Mouse (Mus musculus) CH12.LX (cell line): ENCODE measurements around the gene Kif1c. TPM values are rescaled to one million over a fixed set of nuclear protein-coding genes. Genes with fewer than 3 reads are reported as not detected.
"Not testable (repeated sequence)": the region's sequence is repeated elsewhere in the genome, so short reads cannot be mapped to it uniquely, and the experiment has no call there.

Experiments used
- DNase-seq: peaks from one replicate; pipeline ENCODE4 v3.0.0-alpha.2; 2013; ENCODE audit errors: extremely low read depth
- H3K27ac ChIP-seq: 2 replicates; pipeline ENCODE4 v1.5.1; 2012; ENCODE audit warnings: low read depth, mild to moderate bottlenecking, control low read depth, moderate library complexity; ENCODE audit not compliant: insufficient read depth
- H3K27me3 ChIP-seq: replicated peaks from 2 replicates; pipeline ENCODE3; 2012; ENCODE audit warnings: inconsistent platforms
- H3K36me3 ChIP-seq, 2 experiments: replicated peaks in 1 of 2; 2 replicates each; pipeline versions ENCODE3 to v1.6.1; 2012; ENCODE audit warnings: inconsistent platforms in 1 of 2, low read length in 1 of 2, mild to moderate bottlenecking in 1 of 2, mixed read lengths in 1 of 2, moderate library complexity in 1 of 2; ENCODE audit not compliant: control insufficient read depth in 1 of 2, insufficient read depth in 1 of 2
- H3K4me1 ChIP-seq, 2 experiments: 2 replicates each; pipeline ENCODE4 v1.6.1; 2012; ENCODE audit warnings: inconsistent platforms in 1 of 2, moderate library complexity in 1 of 2; ENCODE audit not compliant: insufficient read depth in 2 of 2, control insufficient read depth in 1 of 2
- H3K4me2 ChIP-seq: 2 replicates; pipeline ENCODE4 v1.6.1; 2012; ENCODE audit warnings: low read depth, mild to moderate bottlenecking, control low read depth; ENCODE audit not compliant: poor library complexity, insufficient read depth, severe bottlenecking
- H3K4me3 ChIP-seq, 3 experiments: fragments of 150-350 bp in 1 of 3; sonication (generic) in 1 of 3; replicated peaks in 1 of 3; 2 replicates each; pipeline versions ENCODE3 to v1.5.1; 2011 to 2012; ENCODE audit warnings: low read depth in 2 of 3, low read length in 2 of 3, mild to moderate bottlenecking in 2 of 3, moderate library complexity in 2 of 3, control low read depth in 1 of 3, improper control_type of control experiment in 1 of 3, inconsistent platforms in 1 of 3, mixed read lengths in 1 of 3; ENCODE audit not compliant: poor library complexity in 1 of 3
- H3K79me2 ChIP-seq: replicated peaks from 2 replicates; pipeline ENCODE4 v1.6.1; 2012; ENCODE audit warnings: mild to moderate bottlenecking, moderate library complexity; ENCODE audit not compliant: control insufficient read depth, poor library complexity, insufficient read depth, severe bottlenecking; ENCODE audit errors: extremely low read depth
- H3K9ac ChIP-seq: 2 replicates; pipeline ENCODE4 v1.6.1; 2012; ENCODE audit warnings: low read depth, mild to moderate bottlenecking, control low read depth, moderate library complexity; ENCODE audit not compliant: insufficient read depth
- H3K9me3 ChIP-seq: replicated peaks from 2 replicates; pipeline ENCODE3; 2012; ENCODE audit warnings: low read length, inconsistent platforms, mixed read lengths
- CTCF ChIP-seq, 2 experiments: IDR thresholded peaks in 1 of 2; conservative IDR thresholded peaks in 1 of 2; 2 replicates each; pipeline ENCODE4 v1.5.1; 2011 to 2012; ENCODE audit warnings: low read depth in 2 of 2, low read length in 2 of 2, improper control_type of control experiment in 1 of 2, inconsistent platforms in 1 of 2, mild to moderate bottlenecking in 1 of 2, moderate library complexity in 1 of 2
- HCFC1 ChIP-seq: IDR thresholded peaks from 2 replicates; pipeline ENCODE4 v1.6.1; 2012; ENCODE audit warnings: low read depth, mild to moderate bottlenecking, inconsistent platforms, low read length, improper control_type of control experiment
- IRF4 ChIP-seq: IDR thresholded peaks from 2 replicates; pipeline ENCODE4 v1.6.1; 2014; ENCODE audit warnings: low read depth, mild to moderate bottlenecking, inconsistent platforms, low read length, improper control_type of control experiment
- JUND ChIP-seq: conservative IDR thresholded peaks from 2 replicates; pipeline ENCODE4 v1.6.1; 2011; ENCODE audit warnings: low read depth, low read length, improper control_type of control experiment
- MEF2A ChIP-seq: IDR thresholded peaks from 2 replicates; pipeline ENCODE4 v1.6.1; 2014; ENCODE audit warnings: low read depth, mild to moderate bottlenecking, inconsistent platforms, low read length, improper control_type of control experiment, borderline replicate concordance
- MXI1 ChIP-seq: IDR thresholded peaks from 2 replicates; pipeline ENCODE4 v1.6.1; 2011; ENCODE audit warnings: mild to moderate bottlenecking, low read depth, low read length, improper control_type of control experiment
- MYC ChIP-seq: IDR thresholded peaks from 2 replicates; pipeline ENCODE4 v1.6.1; 2011; ENCODE audit warnings: low read depth, mild to moderate bottlenecking, improper control_type of control experiment, low read length
- NELFE ChIP-seq: IDR thresholded peaks from 2 replicates; pipeline ENCODE4 v1.6.1; 2011; ENCODE audit warnings: low read depth, low read length, improper control_type of control experiment
- NRF1 ChIP-seq: IDR thresholded peaks from 2 replicates; pipeline ENCODE4 v1.6.1; 2014; ENCODE audit warnings: low read depth, mild to moderate bottlenecking, inconsistent platforms, low read length, improper control_type of control experiment, moderate library complexity
- PAX5 ChIP-seq: IDR thresholded peaks from 2 replicates; pipeline ENCODE4 v1.6.1; 2012; ENCODE audit warnings: low read length, inconsistent platforms, mixed read lengths
- RAD21 ChIP-seq: IDR thresholded peaks from 2 replicates; pipeline ENCODE4 v1.6.1; 2011; ENCODE audit warnings: low read depth, mild to moderate bottlenecking, low read length, improper control_type of control experiment, moderate library complexity
- SIN3A ChIP-seq: IDR thresholded peaks from 2 replicates; pipeline ENCODE4 v1.6.1; 2012; ENCODE audit warnings: low read length, improper control_type of control experiment, inconsistent platforms
- SMC3 ChIP-seq: IDR thresholded peaks from 2 replicates; pipeline ENCODE4 v1.6.1; 2011; ENCODE audit warnings: low read depth, low read length, improper control_type of control experiment
- ZC3H11A ChIP-seq: IDR thresholded peaks from 2 replicates; pipeline ENCODE4 v1.6.1; 2012; ENCODE audit warnings: low read depth, mild to moderate bottlenecking, inconsistent platforms, low read length, improper control_type of control experiment
- ZNF384 ChIP-seq: IDR thresholded peaks from 2 replicates; pipeline ENCODE4 v1.6.1; 2012; ENCODE audit warnings: low read depth, low read length, improper control_type of control experiment, inconsistent platforms
- dilution Hi-C: fragments of 300-500 bp; cut with MboI; formaldehyde crosslinking; loops from 2 replicates; pipeline ENCODE4 v1.14.3; 2020; ENCODE audit warnings: low sequenced_read_pairs; ENCODE audit not compliant: extremely low pct_unique_long_range_greater_than_20kb, extremely low pct_ligation_motif_present
- in situ Hi-C: fragments of 300-500 bp; cut with MboI; formaldehyde crosslinking; loops from 3 replicates; pipeline ENCODE4 v1.14.3; 2019; ENCODE audit warnings: low sequenced_read_pairs, low pct_ligation_motif_present, low pct_unique_long_range_greater_than_20kb, mixed read lengths
- polyA plus RNA-seq: library from polyadenylated mRNA; unstranded; fragments of >175 nt; gene quantifications from 2 replicates; pipeline ENCODE4 v1.2.1, GENCODE M21; 2012; ENCODE audit warnings: low read depth; ENCODE audit not compliant: insufficient read length
- total RNA-seq, 2 experiments: library from RNA; depleted of rRNA; stranded (reverse); fragments of 300-350 nt in 1 of 2; fragments of >200 nt in 1 of 2; gene quantifications; 2 replicates each; pipeline ENCODE4 v1.2.3; 2012 to 2014

The Kif1c gene
- total and polyA plus RNA-seq, 3 experiments, result 11.0 to 38.0 (median 31.7) TPM

GRCm38 (mm10) chr11:70777634-70778033 lies 77.3 kb downstream of the Kif1c start:
- Histone ChIP-seq H3K4me2 (no peak overlapping the region), H3K9ac (no peak overlapping the region), H3K36me3 (peaks cover under 1 to 25% of the 10 kb centered on the region in 2 experiments), H3K79me2 (no peaks in the 10 kb centered on the region), H3K27me3 (no peaks in the 10 kb centered on the region), H3K9me3 (peaks cover 3% of the 10 kb centered on the region), H3K4me1 (peaks cover 5 to 18% of the 10 kb centered on the region in 2 experiments; a peak in 3 of 4 replicates), H3K4me3 (no peak overlapping the region), H3K27ac (no peak overlapping the region)
- no peak for DNase-seq
- no peak for TF ChIP-seq CTCF (conservative IDR thresholded peaks at IDR 0.05 in 1 of 2, IDR thresholded peaks at IDR 0.05 in 1 of 2; ENCODE audit: low read depth in 2 of 2, low read length in 2 of 2)
- TF ChIP-seq PAX5, result no peak
- no peak for TF ChIP-seq HCFC1
- TF ChIP-seq JUND, result no peak
- TF ChIP-seq NRF1, result no peak
- dilution Hi-C loops, result no loop called here
- in situ Hi-C loops, result loop anchor here (5.0 kb wide), 1 partner anchor 35 kb away; the partner anchor contains the start of gene Scimp

DNA sequence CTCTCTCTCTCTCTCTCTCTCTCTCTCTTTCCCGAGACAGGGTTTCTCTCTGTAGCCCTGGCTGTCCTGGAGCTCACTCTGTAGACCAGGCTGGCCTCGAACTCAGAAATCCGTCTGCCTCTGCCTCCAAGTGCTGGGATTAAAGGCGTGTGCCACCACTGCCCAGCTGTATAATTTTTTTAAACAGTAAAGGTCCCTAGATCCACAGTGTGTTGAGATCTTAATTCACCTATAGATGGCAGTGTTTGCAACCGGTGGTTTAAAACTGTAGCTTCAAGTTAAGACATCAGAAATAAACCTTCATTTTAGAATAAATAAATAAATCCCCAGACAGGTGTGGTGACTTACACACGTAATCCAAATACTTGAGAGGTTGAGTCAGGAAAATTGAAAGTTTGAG lies 77.7 kb downstream of the Kif1c start:
- TF ChIP-seq SMC3 (peak; percentile 88), IRF4 (0 out of 2 replicates have a peak, but pooled peaks have one; percentile 28), CTCF (conservative IDR thresholded peaks at IDR 0.05 in 1 of 2, IDR thresholded peaks at IDR 0.05 in 1 of 2; ENCODE audit: low read depth in 2 of 2, low read length in 2 of 2) (peak; percentile 28 to 90; a peak in 3 of 4 replicates), MXI1 (0 out of 2 replicates have a peak, but pooled peaks have one; percentile 30), MEF2A (0 out of 2 replicates have a peak, but pooled peaks have one; percentile 35), MYC (peak; percentile 53; the same call in 1 of the 2 replicates), NELFE (0 out of 2 replicates have a peak, but pooled peaks have one; percentile 37), RAD21 (peak; percentile 86), SIN3A (0 out of 2 replicates have a peak, but pooled peaks have one; percentile 34), ZNF384 (peak; percentile 78), JUND (peak; percentile 55; the same call in 1 of the 2 replicates), ZC3H11A (peak; percentile 84)
- Histone ChIP-seq H3K36me3 (peaks cover 0 to 25% of the 10 kb centered on the region in 2 experiments), H3K4me1 (peaks cover 5 to 18% of the 10 kb centered on the region in 2 experiments; a peak in 3 of 4 replicates)
- DNase-seq, result peak; percentile 70
- H3K4me2 ChIP-seq, dilution Hi-C loops, H3K79me2 ChIP-seq, H3K9me3 ChIP-seq, H3K27me3 ChIP-seq, H3K4me3 ChIP-seq, H3K27ac ChIP-seq, H3K9ac ChIP-seq: not testable (repeated sequence)
- in situ Hi-C loops, result loop anchor here (5.0 kb wide), 1 partner anchor 34 kb away; the partner anchor contains the start of gene Scimp

Other genes with a start within 250 kb of the Kif1c start
Only the 20 nearest of the 23 such genes appear.
- 3.6 and 5.5 TPM in 2 replicates for gene Tm4sf5, start 195.3 kb upstream of the Kif1c start, total RNA-seq (2012; rRNA removed)
- 8.8 and 11.7 TPM in 2 replicates for gene Tm4sf5, start 195.3 kb upstream of the Kif1c start, total RNA-seq (2014; rRNA removed)
- 24.5 and 32.5 TPM in 2 replicates for gene Tm4sf5, start 195.3 kb upstream of the Kif1c start, polyA plus RNA-seq
- gene Vmo1, start 185.9 kb upstream of the Kif1c start, total RNA-seq (2012; rRNA removed), result 0.21 TPM in 1 of 2 replicates, not detected in the other
- gene Vmo1, start 185.9 kb upstream of the Kif1c start, total RNA-seq (2014; rRNA removed), result 0.70 TPM in 1 of 2 replicates, not detected in the other
- gene Vmo1, start 185.9 kb upstream of the Kif1c start, polyA plus RNA-seq, result 0.36 and 0.63 TPM in 2 replicates
- gene Gltpd2, start 181.4 kb upstream of the Kif1c start, total RNA-seq (2012; rRNA removed), result not detected in 2 replicates
- gene Gltpd2, start 181.4 kb upstream of the Kif1c start, total RNA-seq (2014; rRNA removed), result not detected in 2 replicates
- 0.19 TPM in 1 of 2 replicates, not detected in the other for gene Gltpd2, start 181.4 kb upstream of the Kif1c start, polyA plus RNA-seq
- 921 and 922 TPM in 2 replicates for gene Psmb6, start 175.2 kb upstream of the Kif1c start, total RNA-seq (2012; rRNA removed)
- 749 and 831 TPM in 2 replicates for gene Psmb6, start 175.2 kb upstream of the Kif1c start, total RNA-seq (2014; rRNA removed)
- gene Psmb6, start 175.2 kb upstream of the Kif1c start, polyA plus RNA-seq, result 779 and 831 TPM in 2 replicates
- not detected in 2 replicates for gene Gm40193, start 167.6 kb upstream of the Kif1c start, total RNA-seq (2012; rRNA removed)
- not detected in 2 replicates for gene Gm40193, start 167.6 kb upstream of the Kif1c start, total RNA-seq (2014; rRNA removed)
- gene Gm40193, start 167.6 kb upstream of the Kif1c start, polyA plus RNA-seq, result not detected in 2 replicates
- gene Pld2, start 160.5 kb upstream of the Kif1c start, total RNA-seq (2012; rRNA removed), result 4.0 and 4.8 TPM in 2 replicates
- 3.1 and 3.4 TPM in 2 replicates for gene Pld2, start 160.5 kb upstream of the Kif1c start, total RNA-seq (2014; rRNA removed)
- gene Pld2, start 160.5 kb upstream of the Kif1c start, polyA plus RNA-seq, result 6.6 and 6.7 TPM in 2 replicates
- 24.3 and 31.2 TPM in 2 replicates for gene Mink1, start 137.7 kb upstream of the Kif1c start, total RNA-seq (2012; rRNA removed)
- 11.6 and 15.0 TPM in 2 replicates for gene Mink1, start 137.7 kb upstream of the Kif1c start, total RNA-seq (2014; rRNA removed)
- 79.8 and 82.8 TPM in 2 replicates for gene Mink1, start 137.7 kb upstream of the Kif1c start, polyA plus RNA-seq
- 0.17 TPM in 1 of 2 replicates, not detected in the other for gene 4930544D05Rik, start 84.7 kb upstream of the Kif1c start, total RNA-seq (2012; rRNA removed)
- not detected in 2 replicates for gene 4930544D05Rik, start 84.7 kb upstream of the Kif1c start, total RNA-seq (2014; rRNA removed)
- not detected in 2 replicates for gene 4930544D05Rik, start 84.7 kb upstream of the Kif1c start, polyA plus RNA-seq
- gene Chrne, start 81.3 kb upstream of the Kif1c start, total RNA-seq (2012; rRNA removed), result not detected in 2 replicates
- not detected in 2 replicates for gene Chrne, start 81.3 kb upstream of the Kif1c start, total RNA-seq (2014; rRNA removed)
- gene Chrne, start 81.3 kb upstream of the Kif1c start, polyA plus RNA-seq, result not detected in 2 replicates
- gene Gp1ba, start 61.4 kb upstream of the Kif1c start, total RNA-seq (2012; rRNA removed), result 0.25 TPM in 2 replicates
- gene Gp1ba, start 61.4 kb upstream of the Kif1c start, total RNA-seq (2014; rRNA removed), result not detected in 2 replicates
- gene Gp1ba, start 61.4 kb upstream of the Kif1c start, polyA plus RNA-seq, result 0.84 and 1.1 TPM in 2 replicates
- gene Rnf167, start 53.3 kb upstream of the Kif1c start, total RNA-seq (2012; rRNA removed), result 23.5 and 24.0 TPM in 2 replicates
- 24.1 and 25.5 TPM in 2 replicates for gene Rnf167, start 53.3 kb upstream of the Kif1c start, total RNA-seq (2014; rRNA removed)
- 28.0 and 31.7 TPM in 2 replicates for gene Rnf167, start 53.3 kb upstream of the Kif1c start, polyA plus RNA-seq
- gene Slc25a11, start 53.1 kb upstream of the Kif1c start, total RNA-seq (2012; rRNA removed), result 96.9 and 99.0 TPM in 2 replicates
- gene Slc25a11, start 53.1 kb upstream of the Kif1c start, total RNA-seq (2014; rRNA removed), result 121 and 135 TPM in 2 replicates
- gene Slc25a11, start 53.1 kb upstream of the Kif1c start, polyA plus RNA-seq, result 127 and 132 TPM in 2 replicates
- gene Pfn1, start 45.9 kb upstream of the Kif1c start, total RNA-seq (2012; rRNA removed), result 1,045 and 1,143 TPM in 2 replicates
- 799 and 844 TPM in 2 replicates for gene Pfn1, start 45.9 kb upstream of the Kif1c start, total RNA-seq (2014; rRNA removed)
- gene Pfn1, start 45.9 kb upstream of the Kif1c start, polyA plus RNA-seq, result 2,575 and 2,624 TPM in 2 replicates
- gene Eno3, start 43.3 kb upstream of the Kif1c start, total RNA-seq (2012; rRNA removed), result 11.0 and 11.2 TPM in 2 replicates
- 22.9 and 23.0 TPM in 2 replicates for gene Eno3, start 43.3 kb upstream of the Kif1c start, total RNA-seq (2014; rRNA removed)
- 26.4 and 27.5 TPM in 2 replicates for gene Eno3, start 43.3 kb upstream of the Kif1c start, polyA plus RNA-seq
- gene Spag7, start 31.1 kb upstream of the Kif1c start, total RNA-seq (2012; rRNA removed), result 96.3 and 105 TPM in 2 replicates
- gene Spag7, start 31.1 kb upstream of the Kif1c start, total RNA-seq (2014; rRNA removed), result 86.9 and 93.5 TPM in 2 replicates
- 120 and 161 TPM in 2 replicates for gene Spag7, start 31.1 kb upstream of the Kif1c start, polyA plus RNA-seq
- gene Camta2, start 12.4 kb upstream of the Kif1c start, total RNA-seq (2012; rRNA removed), result 4.0 and 4.9 TPM in 2 replicates
- gene Camta2, start 12.4 kb upstream of the Kif1c start, total RNA-seq (2014; rRNA removed), result 0.70 and 1.0 TPM in 2 replicates
- gene Camta2, start 12.4 kb upstream of the Kif1c start, polyA plus RNA-seq, result 13.3 and 17.0 TPM in 2 replicates
- gene Inca1, start 393 bp upstream of the Kif1c start, total RNA-seq (2012; rRNA removed), result 1.3 and 1.7 TPM in 2 replicates
- 1.9 and 3.4 TPM in 2 replicates for gene Inca1, start 393 bp upstream of the Kif1c start, total RNA-seq (2014; rRNA removed)
- 3.8 and 4.4 TPM in 2 replicates for gene Inca1, start 393 bp upstream of the Kif1c start, polyA plus RNA-seq
- gene Zfp3, start 63.7 kb downstream of the Kif1c start, total RNA-seq (2012; rRNA removed), result 3.1 and 3.5 TPM in 2 replicates
- 1.7 and 1.9 TPM in 2 replicates for gene Zfp3, start 63.7 kb downstream of the Kif1c start, total RNA-seq (2014; rRNA removed)
- 2.0 and 2.5 TPM in 2 replicates for gene Zfp3, start 63.7 kb downstream of the Kif1c start, polyA plus RNA-seq
- gene Scimp, start 112.0 kb downstream of the Kif1c start, total RNA-seq (2012; rRNA removed), result 0.17 and 0.30 TPM in 2 replicates
- 0.21 and 1.2 TPM in 2 replicates for gene Scimp, start 112.0 kb downstream of the Kif1c start, total RNA-seq (2014; rRNA removed)
- gene Scimp, start 112.0 kb downstream of the Kif1c start, polyA plus RNA-seq, result 0.53 and 0.79 TPM in 2 replicates
- 22.3 and 23.8 TPM in 2 replicates for gene Rabep1, start 144.2 kb downstream of the Kif1c start, total RNA-seq (2012; rRNA removed)
- gene Rabep1, start 144.2 kb downstream of the Kif1c start, total RNA-seq (2014; rRNA removed), result 26.1 and 33.4 TPM in 2 replicates
- gene Rabep1, start 144.2 kb downstream of the Kif1c start, polyA plus RNA-seq, result 28.3 and 34.7 TPM in 2 replicates